Mouse (Mus musculus): ENCODE measurements around the gene Cldn14.

DNA sequence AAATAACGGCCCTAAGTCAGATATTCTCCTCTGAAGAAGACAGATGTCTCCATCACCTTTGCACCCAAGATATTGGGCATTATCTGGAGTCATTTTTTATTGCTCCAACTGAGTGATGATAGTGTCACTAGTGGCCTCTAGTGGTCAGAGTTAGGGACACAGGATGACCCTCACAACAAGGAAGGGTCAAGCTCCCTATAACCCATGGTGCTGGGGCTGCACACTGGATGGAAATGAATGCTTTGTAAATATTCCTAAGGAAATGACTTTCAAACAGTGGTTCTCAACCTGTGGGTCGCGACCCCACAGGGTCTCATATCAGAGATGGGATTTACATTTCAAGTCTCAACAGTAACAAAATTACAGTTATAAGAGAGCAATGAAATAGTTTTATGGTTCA, 31.7 kb downstream of the Cldn14 start:
- TF ChIP-seq EP300 (IDR thresholded peaks at IDR 0.05; ENCODE audit: insufficient read depth, low read depth, low read length) (no peak), CTCF (IDR thresholded peaks at IDR 0.05) (peak; percentile 71), POLR2A (IDR thresholded peaks at IDR 0.05; ENCODE audit: insufficient read depth, low read depth, low read length) (no peak)

Data from heart, adult 2 months (tissue).